Mouse (Mus musculus) hindbrain, embryonic 13.5 days (tissue): ENCODE data around the gene Fmod. TPM values are rescaled to one million over a fixed set of nuclear protein-coding genes. Genes with fewer than 3 reads are reported as not detected.

ENCODE experiments used
- ATAC-seq: fragments of 200-750 bp; cut with Nextera tagmentation; 2 replicates; pipeline ENCODE4 v1.8.0; 2017; ENCODE audit warnings: moderate TSS enrichment; ENCODE audit not compliant: low FRiP score
- H3K27ac ChIP-seq: fragments of 300-500 bp; sonication (generic); 2 replicates; pipeline ENCODE4 v1.5.1; 2015; ENCODE audit warnings: inconsistent platforms, mild to moderate bottlenecking, moderate library complexity
- H3K27me3 ChIP-seq: fragments of 300-500 bp; sonication (generic); 2 replicates; pipeline ENCODE4 v1.6.1; 2015; ENCODE audit warnings: mild to moderate bottlenecking, inconsistent platforms
- H3K36me3 ChIP-seq: fragments of 300-500 bp; sonication (generic); 2 replicates; pipeline ENCODE4 v1.6.1; 2015; ENCODE audit warnings: mild to moderate bottlenecking, inconsistent platforms
- H3K4me1 ChIP-seq: fragments of 300-500 bp; sonication (generic); replicated peaks from 2 replicates; pipeline ENCODE4 v1.6.1; 2015; ENCODE audit warnings: inconsistent platforms
- H3K4me2 ChIP-seq: fragments of 300-500 bp; sonication (generic); 2 replicates; pipeline ENCODE4 v1.6.1; 2015; ENCODE audit warnings: inconsistent platforms, mild to moderate bottlenecking, moderate library complexity
- H3K4me3 ChIP-seq: fragments of 300-500 bp; sonication (generic); 2 replicates; pipeline ENCODE4 v1.5.1; 2015; ENCODE audit warnings: mild to moderate bottlenecking, inconsistent platforms
- H3K9ac ChIP-seq: fragments of 300-500 bp; sonication (generic); 2 replicates; pipeline ENCODE4 v1.6.1; 2015; ENCODE audit warnings: mild to moderate bottlenecking, inconsistent platforms
- H3K9me3 ChIP-seq: fragments of 300-500 bp; sonication (generic); 2 replicates; pipeline ENCODE4 v1.6.1; 2016; ENCODE audit warnings: inconsistent platforms
- WGBS: fragments of 180-500 bp; shearing (Covaris S2); methylation state at CpG from one replicate; pipeline ENCODE4 v1.1.7; 2015; 5-methylcytosine and 5-hydroxymethylcytosine counted together
- polyA plus RNA-seq: library from polyadenylated mRNA; unstranded; fragments of >200 nt; fragmentation: Nextera tagmentation; extraction: Ambion mirVana; gene quantifications from 2 replicates; pipeline ENCODE4 v1.2.1, GENCODE M21; 2015

Fmod gene
- polyA plus RNA-seq, result 7.3 and 7.6 TPM in 2 replicates

DNA sequence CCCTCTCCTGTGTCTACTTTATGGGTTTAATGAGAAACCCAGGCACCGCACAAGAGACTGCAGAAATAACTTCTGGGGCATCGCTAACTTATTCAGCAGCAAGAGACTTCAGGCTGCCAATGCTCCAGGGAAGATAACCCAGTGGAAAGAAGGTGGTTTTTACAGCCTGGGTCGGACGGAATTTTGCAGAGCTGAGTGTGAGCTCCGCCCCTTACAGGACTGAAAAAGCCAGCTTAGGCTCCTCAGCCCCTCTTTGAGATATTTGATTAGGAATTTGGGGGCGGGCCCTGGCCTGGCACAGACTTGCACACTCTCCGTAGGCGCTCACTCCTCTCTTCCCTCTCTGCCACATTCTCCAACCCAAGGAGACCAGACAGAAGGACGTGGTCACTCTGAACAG is at the start of gene Fmod:
Gene Fmod, plus strand, starts transcription at position 83 of the 400 bp plus-strand sequence.
- H3K27me3 ChIP-seq, result no peaks in the 10 kb centered on the region
- 59% methylated on average over 9 of the region's 9 CpGs for WGBS
- no peak within 1 kb of the TSS for H3K4me3 ChIP-seq
- H3K9ac ChIP-seq, result no peak within 1 kb of the TSS
- peaks cover 3% of the 10 kb centered on the region for H3K4me1 ChIP-seq
- no peak for ATAC-seq
- H3K4me2 ChIP-seq, result no peak within 1 kb of the TSS
- H3K9me3 ChIP-seq, result no peaks in the 10 kb centered on the region
- H3K36me3 ChIP-seq, result no peaks in the 10 kb centered on the region
- H3K27ac ChIP-seq, result no peak within 1 kb of the TSS

DNA sequence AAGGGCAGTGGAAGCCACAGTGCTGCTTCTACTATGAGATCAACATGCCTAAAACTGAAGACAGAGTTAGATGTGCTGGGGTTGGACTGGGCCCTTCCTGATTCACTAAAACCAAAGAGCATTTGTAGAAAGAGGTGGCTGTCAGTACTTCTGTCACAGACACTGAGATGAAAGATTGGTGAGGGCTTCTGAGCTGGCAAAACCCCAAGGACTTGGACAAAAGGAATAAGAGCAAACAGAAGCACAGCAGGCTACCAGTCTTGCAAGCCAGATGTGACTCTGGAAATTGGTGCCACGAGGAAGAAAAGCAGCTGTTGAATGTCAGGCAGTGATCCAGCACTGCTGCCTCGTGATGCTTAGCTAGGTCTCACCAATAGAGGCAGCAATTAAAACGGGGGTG is 48.2 kb upstream of the Fmod start:
- WGBS, result 11% methylated on average over 3 of the region's 3 CpGs
- Histone ChIP-seq H3K4me1 (no peaks in the 10 kb centered on the region), H3K9me3 (peaks cover 9% of the 10 kb centered on the region; the same call in 1 of the 2 replicates), H3K27me3 (no peaks in the 10 kb centered on the region), H3K4me3 (no peak overlapping the region), H3K36me3 (no peaks in the 10 kb centered on the region; the same call in 1 of the 2 replicates), H3K4me2 (no peak overlapping the region), H3K27ac (no peak overlapping the region), H3K9ac (no peak overlapping the region)
- ATAC-seq, result no peak

DNA sequence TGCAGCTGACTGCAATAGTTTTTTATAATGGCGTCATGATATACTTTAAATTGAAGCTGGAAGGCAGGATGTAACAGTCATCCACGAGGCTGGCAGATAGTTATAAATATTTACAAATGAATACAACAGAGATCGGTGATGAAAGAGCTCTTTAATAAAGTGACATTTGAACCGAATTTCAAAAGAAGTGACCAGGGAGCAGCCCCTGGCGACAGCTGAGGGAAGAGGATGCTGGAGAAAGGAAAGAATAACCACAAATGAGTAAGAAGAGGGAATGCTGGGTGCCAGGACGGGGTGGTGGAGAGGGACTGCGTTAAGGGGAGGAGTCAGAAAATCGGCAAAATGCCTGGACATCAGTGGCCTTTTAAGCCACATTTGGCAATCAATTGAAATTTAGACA is 45.8 kb upstream of the Fmod start:
- Histone ChIP-seq H3K4me3 (no peak overlapping the region), H3K27me3 (no peaks in the 10 kb centered on the region), H3K4me2 (no peak overlapping the region), H3K9ac (no peak overlapping the region), H3K4me1 (no peaks in the 10 kb centered on the region), H3K9me3 (no peaks in the 10 kb centered on the region), H3K27ac (no peak overlapping the region), H3K36me3 (no peaks in the 10 kb centered on the region)
- WGBS, result 68% methylated on average over 8 of the region's 8 CpGs
- ATAC-seq, result no peak

DNA sequence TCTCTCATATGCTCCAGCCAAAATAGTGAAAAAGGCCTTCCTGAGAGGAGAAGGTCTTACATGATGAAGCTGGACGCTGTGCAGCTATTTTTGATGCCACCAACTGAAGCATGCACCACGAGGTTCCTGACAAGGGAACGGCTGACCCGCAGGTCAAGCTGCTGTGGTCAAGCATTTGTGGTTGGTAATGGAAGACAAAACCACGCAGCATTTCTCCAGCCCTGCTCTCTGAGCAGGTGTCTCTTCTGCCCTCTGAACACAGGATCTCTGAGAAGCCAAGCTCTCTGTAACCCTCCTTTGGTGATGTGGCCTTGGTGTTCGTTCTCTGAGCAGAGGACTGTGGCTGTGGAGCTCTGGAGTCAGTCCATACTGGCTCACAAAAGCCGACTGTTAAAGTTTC is 31.6 kb upstream of the Fmod start:
- Histone ChIP-seq H3K4me3 (no peak overlapping the region), H3K4me2 (no peak overlapping the region), H3K9ac (no peak overlapping the region), H3K9me3 (no peaks in the 10 kb centered on the region), H3K27ac (no peak overlapping the region), H3K27me3 (no peaks in the 10 kb centered on the region), H3K4me1 (no peaks in the 10 kb centered on the region), H3K36me3 (no peaks in the 10 kb centered on the region)
- ATAC-seq, result no peak
- WGBS, result 64% methylated on average over 7 of the region's 7 CpGs

DNA sequence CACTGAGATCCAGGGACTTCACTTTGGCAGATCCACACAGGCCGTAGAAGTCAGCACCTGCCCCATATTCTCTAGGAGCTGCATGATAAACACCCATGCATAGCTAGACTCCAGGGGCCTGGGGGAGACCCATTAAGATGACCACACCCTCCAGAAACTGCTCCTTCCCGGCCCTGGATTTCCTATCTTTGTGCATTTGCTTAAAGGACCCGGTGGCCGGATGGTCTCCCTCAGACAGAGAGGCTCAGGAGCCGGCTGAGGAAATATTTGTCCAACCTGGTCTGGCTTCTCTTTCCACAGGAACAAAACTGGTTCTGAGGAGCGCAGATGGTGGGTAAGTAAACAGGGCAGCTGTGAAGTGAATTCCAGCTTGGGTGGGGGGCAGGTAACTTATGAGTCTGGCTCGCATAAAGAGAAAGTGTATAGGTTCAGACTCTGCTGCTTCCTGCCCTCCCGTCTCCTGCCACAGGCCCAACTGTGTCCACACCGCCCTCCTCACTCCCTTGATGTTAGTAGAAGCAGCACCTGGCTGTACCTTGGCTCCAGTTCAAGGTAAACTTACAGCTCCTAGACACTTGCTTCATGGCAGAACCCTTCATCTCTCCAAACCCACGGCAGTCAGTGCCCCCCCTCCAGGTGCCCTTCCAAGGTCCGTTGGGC is 30.8 kb upstream of the Fmod start:
- no peak overlapping the region for H3K9ac ChIP-seq
- no peaks in the 10 kb centered on the region for H3K27me3 ChIP-seq
- no peak overlapping the region for H3K4me2 ChIP-seq
- 84% methylated on average over 11 of the region's 11 CpGs for WGBS
- no peaks in the 10 kb centered on the region for H3K9me3 ChIP-seq
- ATAC-seq, result no peak
- H3K36me3 ChIP-seq, result no peaks in the 10 kb centered on the region
- no peak overlapping the region for H3K27ac ChIP-seq
- H3K4me1 ChIP-seq, result no peaks in the 10 kb centered on the region
- H3K4me3 ChIP-seq, result no peak overlapping the region

DNA sequence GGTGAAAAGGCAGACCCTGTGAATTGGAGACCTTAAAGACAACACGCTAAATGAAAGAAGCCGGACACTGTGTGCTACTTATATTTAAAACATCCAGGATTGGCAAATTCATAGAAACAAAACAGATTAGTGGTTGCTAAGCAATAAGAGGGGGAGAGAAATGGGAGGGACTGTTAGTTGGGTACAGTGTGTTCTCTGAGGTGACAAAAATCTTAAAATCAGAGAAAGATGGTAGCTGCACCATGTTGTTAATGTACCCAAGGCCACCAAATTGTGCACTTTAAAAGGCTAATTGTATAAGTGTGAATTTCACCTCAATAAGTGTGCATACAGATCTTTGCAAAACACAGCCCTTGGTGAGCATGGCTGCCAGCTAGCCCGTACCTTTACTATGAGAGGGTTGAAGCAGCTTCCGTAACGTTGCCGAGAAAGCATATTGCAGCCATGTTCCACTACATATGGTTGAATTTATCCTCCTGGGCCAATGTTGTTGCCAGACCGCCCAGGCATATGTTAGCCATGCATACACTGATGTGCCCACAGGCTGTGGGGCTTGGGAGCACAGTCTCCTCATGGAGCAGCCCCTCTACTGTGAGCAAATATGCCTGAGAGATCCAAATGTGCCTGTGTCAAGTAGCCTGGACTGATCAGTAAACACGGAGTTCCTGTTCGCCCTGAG is 12.6 kb upstream of the Fmod start:
- H3K4me2 ChIP-seq, result no peak overlapping the region
- 86% methylated on average over 9 of the region's 9 CpGs for WGBS
- no peak overlapping the region for H3K27ac ChIP-seq
- H3K9ac ChIP-seq, result no peak overlapping the region
- H3K36me3 ChIP-seq, result no peaks in the 10 kb centered on the region
- no peaks in the 10 kb centered on the region for H3K27me3 ChIP-seq
- H3K4me1 ChIP-seq, result no peaks in the 10 kb centered on the region
- H3K9me3 ChIP-seq, result no peaks in the 10 kb centered on the region
- H3K4me3 ChIP-seq, result no peak overlapping the region
- ATAC-seq, result no peak

DNA sequence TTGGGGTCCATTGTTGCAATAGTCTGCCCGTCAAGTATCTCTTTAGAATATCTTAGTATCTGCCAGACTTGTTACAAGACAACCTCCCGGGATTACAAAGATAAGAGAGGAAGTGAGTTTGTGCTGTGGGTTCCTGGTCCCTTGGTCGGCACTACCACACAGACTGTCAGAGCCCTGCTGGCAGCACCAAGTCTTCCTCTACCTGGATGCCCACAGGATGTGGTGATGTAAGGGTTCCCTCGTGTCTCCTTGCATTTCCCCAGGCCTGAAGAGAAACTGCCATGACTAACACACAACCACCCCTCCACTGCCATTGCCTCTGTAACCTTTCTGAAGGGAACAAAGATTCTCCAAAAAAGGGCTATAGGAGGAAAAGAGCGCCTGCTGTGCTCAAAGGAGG is 11.1 kb upstream of the Fmod start:
- Histone ChIP-seq H3K9ac (no peak overlapping the region), H3K36me3 (no peaks in the 10 kb centered on the region), H3K4me3 (no peak overlapping the region), H3K27me3 (no peaks in the 10 kb centered on the region), H3K4me2 (no peak overlapping the region), H3K9me3 (no peaks in the 10 kb centered on the region), H3K27ac (no peak overlapping the region), H3K4me1 (no peaks in the 10 kb centered on the region)
- WGBS, result 74% methylated on average over 5 of the region's 5 CpGs
- no peak for ATAC-seq

DNA sequence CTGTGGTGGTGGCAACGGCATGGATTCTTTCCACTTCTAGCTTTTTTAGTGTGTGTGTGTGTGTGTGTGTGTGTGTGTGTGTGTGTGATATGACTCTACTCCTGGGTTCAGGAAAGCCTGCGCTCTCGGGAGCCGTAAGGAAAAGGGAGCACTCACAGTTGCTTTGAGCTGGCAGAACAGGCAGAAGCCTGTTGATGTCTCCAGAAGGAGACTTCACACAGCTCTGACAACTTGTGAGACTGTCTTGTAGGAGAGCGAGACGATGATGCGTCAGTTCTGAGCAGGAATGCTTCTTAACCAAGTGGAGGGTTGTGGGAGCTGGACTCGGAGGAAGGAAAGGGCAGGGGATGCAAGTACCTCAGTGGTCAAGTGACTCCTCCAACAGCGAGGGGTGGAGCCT is 10.3 kb upstream of the Fmod start:
- Histone ChIP-seq H3K36me3 (no peaks in the 10 kb centered on the region), H3K9ac (no peak overlapping the region), H3K27ac (no peak overlapping the region), H3K4me3 (no peak overlapping the region), H3K4me1 (no peaks in the 10 kb centered on the region), H3K27me3 (no peaks in the 10 kb centered on the region), H3K4me2 (no peak overlapping the region), H3K9me3 (no peaks in the 10 kb centered on the region)
- WGBS, result 83% methylated on average over 9 of the region's 9 CpGs
- ATAC-seq, result no peak

DNA sequence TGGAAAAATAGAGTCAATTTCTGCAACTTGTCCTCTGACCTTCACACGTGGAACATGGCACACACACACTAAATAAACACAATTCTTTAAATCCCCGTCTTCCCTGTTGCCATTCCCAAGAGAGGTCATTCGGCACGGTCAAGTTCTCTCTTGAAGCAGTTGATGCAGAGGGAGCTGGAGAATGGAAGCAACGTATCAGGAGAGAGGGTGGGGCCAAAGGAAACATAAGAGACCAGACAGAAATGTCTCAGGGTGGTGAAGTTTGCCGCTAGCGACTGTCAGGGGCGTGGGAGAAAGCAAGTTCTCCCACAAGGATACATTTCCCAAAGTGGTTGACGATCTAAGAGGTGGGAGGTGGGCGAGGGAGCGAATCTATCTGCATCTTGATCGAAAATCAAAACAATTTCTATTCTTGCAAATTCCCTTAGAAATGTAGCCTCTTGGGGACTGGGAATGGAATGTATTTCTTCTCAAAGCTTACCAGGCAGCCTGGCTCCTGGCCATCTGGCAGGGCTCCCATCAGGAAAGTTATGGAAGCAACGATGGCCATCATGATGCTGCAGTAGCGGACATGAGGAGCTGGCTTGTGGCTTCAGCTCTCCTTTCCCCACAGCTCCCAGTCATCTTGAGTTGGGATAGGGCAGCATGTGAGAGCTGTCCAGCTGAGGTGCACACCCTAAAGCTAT is 8.8 kb upstream of the Fmod start:
- H3K36me3 ChIP-seq, result no peaks in the 10 kb centered on the region
- no peaks in the 10 kb centered on the region for H3K9me3 ChIP-seq
- H3K4me1 ChIP-seq, result no peaks in the 10 kb centered on the region
- H3K4me2 ChIP-seq, result no peak overlapping the region
- 86% methylated on average over 14 of the region's 14 CpGs for WGBS
- H3K27ac ChIP-seq, result no peak overlapping the region
- H3K9ac ChIP-seq, result no peak overlapping the region
- no peak overlapping the region for H3K4me3 ChIP-seq
- no peaks in the 10 kb centered on the region for H3K27me3 ChIP-seq
- ATAC-seq, result no peak

DNA sequence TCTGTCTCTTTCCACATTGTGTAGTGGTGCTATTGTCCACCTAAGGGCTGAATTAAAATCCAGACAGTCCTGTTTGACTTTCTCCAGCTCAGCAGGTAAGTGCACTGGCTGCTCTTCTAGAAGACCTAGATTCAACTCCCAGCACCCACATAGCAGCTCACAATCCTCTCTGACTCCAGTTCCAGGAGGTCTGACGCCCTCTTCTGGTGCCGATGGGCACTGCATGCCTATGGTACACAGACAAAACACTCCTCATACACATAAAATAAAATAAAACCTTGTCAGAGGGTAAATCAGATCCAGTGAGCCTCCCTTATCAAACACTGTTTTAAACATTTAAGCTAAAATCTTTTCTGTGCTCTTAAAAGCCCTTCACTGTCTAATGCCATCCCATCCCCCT is 562 bp upstream of the Fmod start:
- Histone ChIP-seq H3K36me3 (no peaks in the 10 kb centered on the region), H3K9ac (no peak overlapping the region), H3K4me2 (no peak overlapping the region), H3K9me3 (no peaks in the 10 kb centered on the region), H3K27ac (no peak overlapping the region), H3K4me3 (no peak overlapping the region), H3K27me3 (no peaks in the 10 kb centered on the region), H3K4me1 (no peaks in the 10 kb centered on the region)
- WGBS, result 61% methylated on average over 2 of the region's 2 CpGs
- no peak for ATAC-seq

DNA sequence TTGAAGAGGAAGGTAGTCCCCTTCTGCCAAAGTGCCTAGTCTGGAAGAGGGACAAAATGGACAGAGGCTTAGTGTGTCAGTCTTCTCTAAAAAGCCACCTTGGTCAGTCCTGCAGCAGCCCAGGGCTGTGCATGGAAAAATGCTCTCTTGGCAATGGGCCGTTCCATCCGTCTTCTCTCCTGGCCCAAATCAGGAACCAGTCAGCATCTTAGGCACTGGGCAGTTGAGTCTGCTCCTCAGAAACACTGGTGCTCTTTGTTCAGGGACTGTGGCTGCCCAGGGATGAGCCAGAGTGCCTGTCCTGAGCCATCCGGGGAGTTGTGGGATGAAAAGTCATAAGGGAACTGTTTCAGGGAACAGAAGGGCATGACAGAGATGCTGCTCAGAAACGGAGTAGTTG is 1.3 kb downstream of the Fmod start:
- Histone ChIP-seq H3K9me3 (no peaks in the 10 kb centered on the region), H3K4me2 (no peak overlapping the region), H3K27ac (no peak overlapping the region), H3K4me1 (peaks cover 15% of the 10 kb centered on the region), H3K4me3 (no peak overlapping the region), H3K9ac (no peak overlapping the region), H3K27me3 (no peaks in the 10 kb centered on the region), H3K36me3 (no peaks in the 10 kb centered on the region)
- WGBS, result 85% methylated on average over 4 of the region's 4 CpGs
- ATAC-seq, result no peak

DNA sequence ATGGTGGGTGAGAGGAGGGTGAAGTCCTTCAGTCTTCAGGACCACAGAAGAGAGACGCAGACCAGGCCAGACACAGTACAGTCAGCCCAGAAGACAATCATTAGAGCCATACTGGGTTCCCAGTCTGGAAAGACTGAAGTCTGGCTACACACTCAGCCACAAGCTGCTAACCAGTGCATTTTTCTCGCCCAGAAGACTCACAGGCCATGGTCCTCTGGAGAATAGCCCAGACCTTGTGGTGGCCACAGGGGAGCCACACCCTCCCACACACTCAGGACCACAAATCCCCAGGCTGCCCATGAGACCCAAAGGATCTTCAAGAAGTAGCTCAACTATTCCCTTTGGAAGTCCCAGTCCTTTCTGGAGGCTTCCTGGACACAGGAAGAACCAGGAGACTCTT is 2.3 kb downstream of the Fmod start:
- H3K9ac ChIP-seq, result no peak overlapping the region
- no peak overlapping the region for H3K4me2 ChIP-seq
- 92% methylated on average over 2 of the region's 2 CpGs for WGBS
- H3K27me3 ChIP-seq, result no peaks in the 10 kb centered on the region
- H3K9me3 ChIP-seq, result no peaks in the 10 kb centered on the region
- no peak overlapping the region for H3K4me3 ChIP-seq
- no peak for ATAC-seq
- H3K4me1 ChIP-seq, result peaks cover 20% of the 10 kb centered on the region
- no peaks in the 10 kb centered on the region for H3K36me3 ChIP-seq
- H3K27ac ChIP-seq, result no peak overlapping the region

DNA sequence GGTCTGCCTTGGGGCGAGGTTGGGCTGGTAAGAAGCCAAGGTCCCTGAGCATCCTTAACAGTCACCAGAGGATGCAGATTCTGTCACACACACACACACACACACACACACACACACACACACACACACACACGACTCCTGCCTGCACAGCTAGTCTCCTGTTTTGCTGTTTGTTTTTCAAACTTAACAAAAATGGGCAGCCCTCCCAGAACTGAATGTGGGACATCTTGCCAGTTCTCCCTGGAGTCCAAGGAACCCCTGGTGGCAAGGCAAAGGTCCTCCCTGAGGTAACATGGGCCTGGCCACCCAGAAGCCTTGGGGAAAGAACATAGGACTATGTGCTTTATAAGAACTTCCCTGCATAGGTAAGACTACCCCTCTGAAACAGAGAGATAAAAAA is 4.8 kb downstream of the Fmod start:
- 65% methylated on average over 2 of the region's 2 CpGs for WGBS
- H3K9me3 ChIP-seq, result no peaks in the 10 kb centered on the region
- no peak for ATAC-seq
- no peak overlapping the region for H3K4me2 ChIP-seq
- H3K9ac ChIP-seq, result no peak overlapping the region
- peaks cover 30% of the 10 kb centered on the region for H3K4me1 ChIP-seq
- H3K27ac ChIP-seq, result no peak overlapping the region
- H3K36me3 ChIP-seq, result no peaks in the 10 kb centered on the region
- no peaks in the 10 kb centered on the region for H3K27me3 ChIP-seq
- H3K4me3 ChIP-seq, result no peak overlapping the region
